Mouse (Mus musculus): ENCODE measurements around the gene Pin1.
"Not testable (repeated sequence)": the region's sequence is repeated elsewhere in the genome, so short reads cannot be mapped to it uniquely, and the experiment has no call there.

Gene Pin1

GRCm38 (mm10) chr9:20651602-20652259 is at the start of gene Pin1:
TSS of gene Pin1 (plus strand) at chr9:20652095.
- peak; percentile 99 for DNase-seq

- DNase-seq: no peak
Measured at GRCm38 (mm10) chr9:20606269-20606668, 45.6 kb upstream of the Pin1 start.

GRCm38 (mm10) chr9:20607100-20607974 is 44.6 kb upstream of the Pin1 start:
- DNase-seq: peak; percentile 87

GRCm38 (mm10) chr9:20609831-20610464 is 41.9 kb upstream of the Pin1 start:
- DNase-seq: no peak

GRCm38 (mm10) chr9:20611976-20612375 is 39.9 kb upstream of the Pin1 start:
- DNase-seq: no peak

- no peak for DNase-seq
Measured at GRCm38 (mm10) chr9:20616685-20617084, 35.2 kb upstream of the Pin1 start.

- DNase-seq: no peak
Measured at GRCm38 (mm10) chr9:20631332-20631731, 20.6 kb upstream of the Pin1 start.

- not testable (repeated sequence) for DNase-seq
Measured at GRCm38 (mm10) chr9:20635676-20636075, 16.2 kb upstream of the Pin1 start.

GRCm38 (mm10) chr9:20636256-20636655 is 15.6 kb upstream of the Pin1 start:
- no peak for DNase-seq

- no peak for DNase-seq
Measured at GRCm38 (mm10) chr9:20636790-20637189, 15.1 kb upstream of the Pin1 start.

GRCm38 (mm10) chr9:20638552-20638951 is 13.3 kb upstream of the Pin1 start:
- no peak for DNase-seq

GRCm38 (mm10) chr9:20639486-20639885 is 12.4 kb upstream of the Pin1 start:
- DNase-seq: no peak

- no peak for DNase-seq
Measured at GRCm38 (mm10) chr9:20641501-20641900, 10.4 kb upstream of the Pin1 start.

- DNase-seq: peak; percentile 58
Measured at GRCm38 (mm10) chr9:20642101-20642895, 9.6 kb upstream of the Pin1 start, which contains the start of gene Ubl5. TSS of gene Ubl5 (plus strand) at chr9:20642878.

- peak; percentile 68 for DNase-seq
Measured at GRCm38 (mm10) chr9:20642896-20643466, 8.9 kb upstream of the Pin1 start.

GRCm38 (mm10) chr9:20643781-20644180 is 8.1 kb upstream of the Pin1 start:
- DNase-seq: no peak

- DNase-seq: peak; percentile 72
Measured at GRCm38 (mm10) chr9:20644360-20645081, 7.4 kb upstream of the Pin1 start, which contains the start of gene Fbxl12. TSS of gene Fbxl12 (minus strand) at chr9:20644767.

- DNase-seq: no peak
Measured at GRCm38 (mm10) chr9:20645121-20645520, 6.8 kb upstream of the Pin1 start.

- DNase-seq: no peak
Measured at GRCm38 (mm10) chr9:20652260-20652658, 364 bp downstream of the Pin1 start.

- no peak for DNase-seq
Measured at GRCm38 (mm10) chr9:20653859-20654258, 2.0 kb downstream of the Pin1 start.

GRCm38 (mm10) chr9:20657546-20657945 is 5.7 kb downstream of the Pin1 start:
- no peak for DNase-seq

- no peak for DNase-seq
Measured at GRCm38 (mm10) chr9:20662325-20662724, 10.4 kb downstream of the Pin1 start.

All from cerebellum, adult 11-12 months (tissue).